Mouse (Mus musculus): ENCODE measurements at regions not wholly inside any gene's neighbourhood (a gene's known extent, or its start where the extent isn't known, plus 50 kb on each side); places are given as distances from the start of the nearest gene placed in this dataset.

- 71% methylated on average over 10 of the region's 10 CpGs for WGBS
- Histone ChIP-seq H3K9ac (replicated peaks; ENCODE audit: low read length) (no peak overlapping the region), H3K9me3 (replicated peaks; ENCODE audit: control insufficient read depth, low read length) (no peaks in the 10 kb centered on the region), H3K4me1 (ENCODE audit: control insufficient read depth, insufficient read depth, low read length) (no peaks in the 10 kb centered on the region), H3K27ac (replicated peaks; ENCODE audit: low read depth, low read length) (no peak overlapping the region), H3K27me3 (ENCODE audit: control insufficient read depth, insufficient read depth, low read length) (no peaks in the 10 kb centered on the region), H3K4me3 (ENCODE audit: low read depth, low read length) (no peak overlapping the region), H3K36me3 (replicated peaks; ENCODE audit: control insufficient read depth, insufficient read depth, low read depth, low read length) (no peaks in the 10 kb centered on the region), H3K4me2 (ENCODE audit: low read depth, low read length) (no peak overlapping the region)
- DNase-seq (ENCODE audit: low spot score) (no peak), ATAC-seq (replicated peaks; ENCODE audit: insufficient number of reproducible peaks, low FRiP score, low TSS enrichment, low read depth) (no peak)
Measured at GRCm38 (mm10) chr1:23490640-23491039, 93.1 kb upstream of the Ogfrl1 start.

- Histone ChIP-seq H3K27ac (replicated peaks; ENCODE audit: low read depth, low read length) (no peak overlapping the region), H3K4me1 (ENCODE audit: control insufficient read depth, insufficient read depth, low read length) (no peaks in the 10 kb centered on the region), H3K27me3 (ENCODE audit: control insufficient read depth, insufficient read depth, low read length) (no peaks in the 10 kb centered on the region), H3K4me3 (ENCODE audit: low read depth, low read length) (no peak overlapping the region), H3K4me2 (ENCODE audit: low read depth, low read length) (no peak overlapping the region), H3K9ac (replicated peaks; ENCODE audit: low read length) (no peak overlapping the region), H3K36me3 (replicated peaks; ENCODE audit: control insufficient read depth, insufficient read depth, low read depth, low read length) (no peaks in the 10 kb centered on the region), H3K9me3 (replicated peaks; ENCODE audit: control insufficient read depth, low read length) (no peaks in the 10 kb centered on the region)
- WGBS = 80% methylated on average over 6 of the region's 6 CpGs
- ATAC-seq (replicated peaks; ENCODE audit: insufficient number of reproducible peaks, low FRiP score, low TSS enrichment, low read depth) (no peak), DNase-seq (ENCODE audit: low spot score) (no peak)
Measured at GRCm38 (mm10) chr1:23491041-23491440, 93.5 kb upstream of the Ogfrl1 start.

GRCm38 (mm10) chr1:23492981-23493380, 95.4 kb upstream of the Ogfrl1 start:
- no peak for DNase-seq (ENCODE audit: low spot score)
- H3K9ac ChIP-seq (replicated peaks; ENCODE audit: low read length) = no peak overlapping the region
- no peaks in the 10 kb centered on the region for H3K36me3 ChIP-seq (replicated peaks; ENCODE audit: control insufficient read depth, insufficient read depth, low read depth, low read length)
- ATAC-seq (replicated peaks; ENCODE audit: insufficient number of reproducible peaks, low FRiP score, low TSS enrichment, low read depth) = no peak
- no peaks in the 10 kb centered on the region for H3K27me3 ChIP-seq (ENCODE audit: control insufficient read depth, insufficient read depth, low read length)
- H3K27ac ChIP-seq (replicated peaks; ENCODE audit: low read depth, low read length) = no peak overlapping the region
- no peak overlapping the region for H3K4me3 ChIP-seq (ENCODE audit: low read depth, low read length)
- H3K4me1 ChIP-seq (ENCODE audit: control insufficient read depth, insufficient read depth, low read length) = no peaks in the 10 kb centered on the region
- no peak overlapping the region for H3K4me2 ChIP-seq (ENCODE audit: low read depth, low read length)
- H3K9me3 ChIP-seq (replicated peaks; ENCODE audit: control insufficient read depth, low read length) = no peaks in the 10 kb centered on the region

GRCm38 (mm10) chr1:23495412-23495811, 97.8 kb upstream of the Ogfrl1 start:
- Histone ChIP-seq H3K9me3 (replicated peaks; ENCODE audit: control insufficient read depth, low read length) (no peaks in the 10 kb centered on the region), H3K9ac (replicated peaks; ENCODE audit: low read length) (no peak overlapping the region), H3K4me3 (ENCODE audit: low read depth, low read length) (no peak overlapping the region), H3K27ac (replicated peaks; ENCODE audit: low read depth, low read length) (no peak overlapping the region), H3K36me3 (replicated peaks; ENCODE audit: control insufficient read depth, insufficient read depth, low read depth, low read length) (no peaks in the 10 kb centered on the region), H3K27me3 (ENCODE audit: control insufficient read depth, insufficient read depth, low read length) (no peaks in the 10 kb centered on the region), H3K4me2 (ENCODE audit: low read depth, low read length) (no peak overlapping the region), H3K4me1 (ENCODE audit: control insufficient read depth, insufficient read depth, low read length) (no peaks in the 10 kb centered on the region)
- 58% methylated on average over 4 of the region's 4 CpGs for WGBS
- ATAC-seq (replicated peaks; ENCODE audit: insufficient number of reproducible peaks, low FRiP score, low TSS enrichment, low read depth) (no peak), DNase-seq (ENCODE audit: low spot score) (peak; percentile 13)

- no peak overlapping the region for H3K27ac ChIP-seq (replicated peaks; ENCODE audit: low read depth, low read length)
- no peaks in the 10 kb centered on the region for H3K9me3 ChIP-seq (replicated peaks; ENCODE audit: control insufficient read depth, low read length)
- H3K36me3 ChIP-seq (replicated peaks; ENCODE audit: control insufficient read depth, insufficient read depth, low read depth, low read length) = no peaks in the 10 kb centered on the region
- H3K4me3 ChIP-seq (ENCODE audit: low read depth, low read length) = no peak overlapping the region
- no peaks in the 10 kb centered on the region for H3K27me3 ChIP-seq (ENCODE audit: control insufficient read depth, insufficient read depth, low read length)
- no peaks in the 10 kb centered on the region for H3K4me1 ChIP-seq (ENCODE audit: control insufficient read depth, insufficient read depth, low read length)
- 27% methylated on average over 2 of the region's 2 CpGs for WGBS
- no peak overlapping the region for H3K4me2 ChIP-seq (ENCODE audit: low read depth, low read length)
- ATAC-seq (replicated peaks; ENCODE audit: insufficient number of reproducible peaks, low FRiP score, low TSS enrichment, low read depth) (no peak), DNase-seq (ENCODE audit: low spot score) (no peak)
- H3K9ac ChIP-seq (replicated peaks; ENCODE audit: low read length) = no peak overlapping the region
Measured at GRCm38 (mm10) chr1:23520113-23520512, 122.5 kb upstream of the Ogfrl1 start.

- 81% methylated on average over 3 of the region's 3 CpGs for WGBS
- DNase-seq (ENCODE audit: low spot score) (no peak), ATAC-seq (replicated peaks; ENCODE audit: insufficient number of reproducible peaks, low FRiP score, low TSS enrichment, low read depth) (no peak)
- no peaks in the 10 kb centered on the region for H3K27me3 ChIP-seq (ENCODE audit: control insufficient read depth, insufficient read depth, low read length)
- no peaks in the 10 kb centered on the region for H3K36me3 ChIP-seq (replicated peaks; ENCODE audit: control insufficient read depth, insufficient read depth, low read depth, low read length)
- H3K9me3 ChIP-seq (replicated peaks; ENCODE audit: control insufficient read depth, low read length) = no peaks in the 10 kb centered on the region
- H3K9ac ChIP-seq (replicated peaks; ENCODE audit: low read length) = no peak overlapping the region
- H3K4me2 ChIP-seq (ENCODE audit: low read depth, low read length) = no peak overlapping the region
- H3K27ac ChIP-seq (replicated peaks; ENCODE audit: low read depth, low read length) = no peak overlapping the region
- H3K4me3 ChIP-seq (ENCODE audit: low read depth, low read length) = no peak overlapping the region
- H3K4me1 ChIP-seq (ENCODE audit: control insufficient read depth, insufficient read depth, low read length) = no peaks in the 10 kb centered on the region
Measured at GRCm38 (mm10) chr1:23532659-23533058, 135.1 kb upstream of the Ogfrl1 start.

- H3K9ac ChIP-seq (replicated peaks; ENCODE audit: low read length) = no peak overlapping the region
- no peak overlapping the region for H3K27ac ChIP-seq (replicated peaks; ENCODE audit: low read depth, low read length)
- H3K9me3 ChIP-seq (replicated peaks; ENCODE audit: control insufficient read depth, low read length) = no peaks in the 10 kb centered on the region
- H3K4me1 ChIP-seq (ENCODE audit: control insufficient read depth, insufficient read depth, low read length) = no peaks in the 10 kb centered on the region
- no peaks in the 10 kb centered on the region for H3K36me3 ChIP-seq (replicated peaks; ENCODE audit: control insufficient read depth, insufficient read depth, low read depth, low read length)
- no peak overlapping the region for H3K4me2 ChIP-seq (ENCODE audit: low read depth, low read length)
- no peak for DNase-seq (ENCODE audit: low spot score)
- ATAC-seq (replicated peaks; ENCODE audit: insufficient number of reproducible peaks, low FRiP score, low TSS enrichment, low read depth) = no peak
- 87% methylated on average over 10 of the region's 10 CpGs for WGBS
- H3K27me3 ChIP-seq (ENCODE audit: control insufficient read depth, insufficient read depth, low read length) = no peaks in the 10 kb centered on the region
- H3K4me3 ChIP-seq (ENCODE audit: low read depth, low read length) = no peak overlapping the region
Measured at GRCm38 (mm10) chr1:23536621-23537020, 139.0 kb upstream of the Ogfrl1 start.

- no peak overlapping the region for H3K4me3 ChIP-seq (ENCODE audit: low read depth, low read length)
- 32% methylated on average over 6 of the region's 6 CpGs for WGBS
- H3K36me3 ChIP-seq (replicated peaks; ENCODE audit: control insufficient read depth, insufficient read depth, low read depth, low read length) = no peaks in the 10 kb centered on the region
- H3K4me2 ChIP-seq (ENCODE audit: low read depth, low read length) = no peak overlapping the region
- H3K9ac ChIP-seq (replicated peaks; ENCODE audit: low read length) = no peak overlapping the region
- no peaks in the 10 kb centered on the region for H3K4me1 ChIP-seq (ENCODE audit: control insufficient read depth, insufficient read depth, low read length)
- H3K9me3 ChIP-seq (replicated peaks; ENCODE audit: control insufficient read depth, low read length) = no peaks in the 10 kb centered on the region
- no peak overlapping the region for H3K27ac ChIP-seq (replicated peaks; ENCODE audit: low read depth, low read length)
- ATAC-seq (replicated peaks; ENCODE audit: insufficient number of reproducible peaks, low FRiP score, low TSS enrichment, low read depth) = no peak
- H3K27me3 ChIP-seq (ENCODE audit: control insufficient read depth, insufficient read depth, low read length) = no peaks in the 10 kb centered on the region
- no peak for DNase-seq (ENCODE audit: low spot score)
Measured at GRCm38 (mm10) chr1:23538419-23538818, 140.8 kb upstream of the Ogfrl1 start.

GRCm38 (mm10) chr1:23540594-23540993, 143.0 kb upstream of the Ogfrl1 start:
- DNase-seq (ENCODE audit: low spot score) (no peak), ATAC-seq (replicated peaks; ENCODE audit: insufficient number of reproducible peaks, low FRiP score, low TSS enrichment, low read depth) (no peak)
- Histone ChIP-seq H3K4me1 (ENCODE audit: control insufficient read depth, insufficient read depth, low read length) (no peaks in the 10 kb centered on the region), H3K9me3 (replicated peaks; ENCODE audit: control insufficient read depth, low read length) (no peaks in the 10 kb centered on the region), H3K4me2 (ENCODE audit: low read depth, low read length) (no peak overlapping the region), H3K27me3 (ENCODE audit: control insufficient read depth, insufficient read depth, low read length) (no peaks in the 10 kb centered on the region), H3K36me3 (replicated peaks; ENCODE audit: control insufficient read depth, insufficient read depth, low read depth, low read length) (no peaks in the 10 kb centered on the region), H3K4me3 (ENCODE audit: low read depth, low read length) (no peak overlapping the region), H3K9ac (replicated peaks; ENCODE audit: low read length) (no peak overlapping the region), H3K27ac (replicated peaks; ENCODE audit: low read depth, low read length) (no peak overlapping the region)
- WGBS = 83% methylated on average over 7 of the region's 7 CpGs

Data from embryonic facial prominence, embryonic 11.5 days (tissue).